Mouse (Mus musculus) liver, postnatal 0 days (tissue): ENCODE data around the gene Rere.

Experiments used
- CTCF ChIP-seq: sonication (generic); IDR thresholded peaks from 2 replicates; pipeline ENCODE4 v1.5.1; 2016; ENCODE audit warnings: antibody characterized with exemption, low read depth
- EP300 ChIP-seq: IDR thresholded peaks from 2 replicates; pipeline ENCODE4 v1.6.1; 2016; ENCODE audit warnings: antibody characterized with exemption, low read depth, mild to moderate bottlenecking

- TF ChIP-seq CTCF = no peak
- TF ChIP-seq EP300 = no peak
Measured at GRCm38 (mm10) chr4:150441931-150442330, 160.5 kb downstream of the Rere start.
